Mouse (Mus musculus) heart, embryonic 14.5 days (tissue): ENCODE results near the gene Gm49368. TPM values are rescaled to one million over a fixed set of nuclear protein-coding genes. Genes with fewer than 3 reads are reported as not detected.
"Not testable (repeated sequence)": the region's sequence is repeated elsewhere in the genome, so short reads cannot be mapped to it uniquely, and the experiment has no call there.

Experiments used
- ATAC-seq: fragments of 200-750 bp; cut with Nextera tagmentation; 2 replicates; pipeline ENCODE4 v1.8.0; 2017; ENCODE audit warnings: low read depth, moderate TSS enrichment; ENCODE audit not compliant: insufficient number of reproducible peaks, insufficient read depth, low FRiP score
- H3K27ac ChIP-seq, 2 experiments: fragments of 200-500 bp in 1 of 2; fragments of 300-500 bp in 1 of 2; sonication (generic) in 1 of 2; replicated peaks in 1 of 2; 2 replicates each; pipeline ENCODE4 v1.5.1; 2012 to 2014; ENCODE audit warnings: low read depth in 2 of 2, low read length in 2 of 2, control low read depth in 1 of 2, mild to moderate bottlenecking in 1 of 2, mixed read lengths in 1 of 2; ENCODE audit not compliant: control insufficient read depth in 1 of 2, insufficient read depth in 1 of 2
- H3K27me3 ChIP-seq: fragments of 300-500 bp; sonication (generic); 2 replicates; pipeline ENCODE4 v1.6.1; 2014; ENCODE audit warnings: mild to moderate bottlenecking, low read length, control low read depth; ENCODE audit not compliant: control insufficient read depth, insufficient read depth
- H3K36me3 ChIP-seq: fragments of 300-500 bp; sonication (generic); 2 replicates; pipeline ENCODE4 v1.6.1; 2014; ENCODE audit warnings: mild to moderate bottlenecking, control low read depth, low read length, mixed read lengths; ENCODE audit not compliant: control insufficient read depth, insufficient read depth
- H3K4me1 ChIP-seq, 2 experiments: fragments of 200-500 bp in 1 of 2; fragments of 300-500 bp in 1 of 2; sonication (generic) in 1 of 2; 2 replicates each; pipeline ENCODE4 v1.6.1; 2012 to 2014; ENCODE audit warnings: low read length in 2 of 2, control low read depth in 1 of 2, mixed read lengths in 1 of 2; ENCODE audit not compliant: control insufficient read depth in 2 of 2, insufficient read depth in 2 of 2
- H3K4me2 ChIP-seq: fragments of 300-500 bp; sonication (generic); 2 replicates; pipeline ENCODE4 v1.6.1; 2014; ENCODE audit warnings: mild to moderate bottlenecking, low read length
- H3K4me3 ChIP-seq, 2 experiments: fragments of 200-500 bp in 1 of 2; fragments of 300-500 bp in 1 of 2; sonication (generic) in 1 of 2; 2 replicates each; pipeline ENCODE4 v1.5.1; 2012 to 2014; ENCODE audit warnings: low read length in 2 of 2, mild to moderate bottlenecking in 2 of 2, control low read depth in 1 of 2, low read depth in 1 of 2, moderate library complexity in 1 of 2; ENCODE audit not compliant: control insufficient read depth in 1 of 2, insufficient read depth in 1 of 2
- H3K9ac ChIP-seq: fragments of 300-500 bp; sonication (generic); 2 replicates; pipeline ENCODE4 v1.6.1; 2014; ENCODE audit warnings: mild to moderate bottlenecking, low read length
- H3K9me3 ChIP-seq: fragments of 300-500 bp; sonication (generic); 2 replicates; pipeline ENCODE4 v1.6.1; 2016; ENCODE audit warnings: low read length, control low read depth; ENCODE audit not compliant: control insufficient read depth
- WGBS: fragments of 180-500 bp; shearing (Covaris S2); extraction: QIAGEN DNeasy Blood & Tissue Kit; methylation state at CpG from one replicate; pipeline ENCODE4 v1.1.7; 2014; 5-methylcytosine and 5-hydroxymethylcytosine counted together
- polyA plus RNA-seq: library from polyadenylated mRNA; unstranded; fragments of >200 nt; fragmentation: Nextera tagmentation; extraction: Ambion mirVana; gene quantifications from 2 replicates; pipeline ENCODE4 v1.2.1, GENCODE M21; 2014

Gene Gm49368
- polyA plus RNA-seq, 1 experiment from 2014 or later = not detected

DNA sequence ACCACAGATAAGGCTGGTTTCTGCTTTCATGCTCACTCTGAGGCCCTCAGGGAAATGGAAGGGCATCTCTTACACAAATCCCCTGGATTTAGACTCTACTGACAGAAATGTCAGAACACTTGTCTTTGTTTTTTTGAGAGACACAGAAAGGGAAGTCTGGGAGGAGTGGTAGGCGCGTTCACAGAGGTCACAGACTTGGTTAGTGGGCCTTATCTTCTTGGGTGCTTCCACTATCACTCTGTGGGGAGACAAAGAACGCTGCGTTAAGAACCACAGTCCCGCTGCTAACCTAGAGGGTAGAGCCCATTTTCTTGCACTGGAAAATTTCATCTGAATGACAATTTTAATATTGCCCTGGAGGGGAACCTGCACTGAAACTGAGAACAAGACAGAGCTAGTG, 69.7 kb downstream of the Gm49368 start:
- ATAC-seq = no peak
- no peaks in the 10 kb centered on the region for H3K9me3 ChIP-seq

DNA sequence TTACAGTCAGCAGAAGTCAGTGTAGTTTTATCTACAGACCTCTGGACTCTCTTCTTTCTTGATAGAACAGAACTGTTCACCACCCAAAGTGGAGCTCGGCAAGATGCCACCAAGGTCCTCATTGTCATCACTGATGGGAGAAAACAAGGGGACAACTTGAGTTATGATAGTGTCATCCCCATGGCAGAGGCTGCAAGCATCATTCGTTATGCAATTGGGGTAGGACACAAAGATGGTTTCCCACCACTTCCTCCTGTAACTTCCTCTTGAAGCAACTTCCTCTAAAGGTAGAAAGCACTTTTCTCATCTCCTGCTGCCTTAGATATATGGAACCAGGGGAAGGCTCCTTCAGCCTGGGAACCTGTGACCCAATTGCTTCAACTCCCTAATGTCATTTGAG, 71.1 kb downstream of the Gm49368 start:
- no peak overlapping the region for H3K4me3 ChIP-seq
- H3K4me2 ChIP-seq = no peak overlapping the region
- H3K9ac ChIP-seq = no peak overlapping the region
- no peak for ATAC-seq
- no peaks in the 10 kb centered on the region for H3K36me3 ChIP-seq
- WGBS = 79% methylated on average over 2 of the region's 2 CpGs
- no peaks in the 10 kb centered on the region for H3K27me3 ChIP-seq
- H3K9me3 ChIP-seq = no peaks in the 10 kb centered on the region
- no peak overlapping the region for H3K27ac ChIP-seq
- peaks cover 0 to 2% of the 10 kb centered on the region in 2 experiments; a peak in 1 of 4 replicates for H3K4me1 ChIP-seq

More for the DNA sequence above, 69.7 kb downstream of the Gm49368 start:
- peaks cover 3 to 8% of the 10 kb centered on the region in 2 experiments for H3K4me1 ChIP-seq
- no peaks in the 10 kb centered on the region for H3K36me3 ChIP-seq
- 22% methylated on average over 5 of the region's 5 CpGs for WGBS
- no peak overlapping the region for H3K9ac ChIP-seq
- no peak overlapping the region for H3K4me2 ChIP-seq
- H3K27me3 ChIP-seq = no peaks in the 10 kb centered on the region
- no peak overlapping the region for H3K4me3 ChIP-seq
- H3K27ac ChIP-seq = no peak overlapping the region

DNA sequence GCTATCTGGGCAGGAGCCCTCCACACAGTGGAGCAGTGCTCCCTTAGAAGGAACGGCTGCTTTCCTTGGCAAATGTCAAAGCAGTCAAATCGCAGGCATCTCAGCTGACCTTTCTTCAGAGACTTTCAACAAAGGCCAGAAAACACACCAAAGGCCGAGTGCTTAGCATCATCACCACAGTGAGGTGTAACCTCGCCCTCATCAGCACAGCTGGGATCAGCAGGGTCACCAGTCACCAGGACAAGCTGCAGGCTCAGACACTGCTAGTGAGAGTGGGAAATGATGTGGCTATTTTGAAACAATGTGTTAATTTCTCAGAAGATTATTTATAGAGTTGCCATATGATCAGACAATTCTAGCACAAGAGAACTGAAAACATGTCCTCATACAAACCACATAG, 74.4 kb downstream of the Gm49368 start:
- Histone ChIP-seq H3K9ac (no peak overlapping the region), H3K4me3 (no peak overlapping the region), H3K9me3 (no peaks in the 10 kb centered on the region), H3K4me2 (no peak overlapping the region), H3K36me3 (no peaks in the 10 kb centered on the region), H3K27ac (no peak overlapping the region), H3K4me1 (no peaks in the 10 kb centered on the region), H3K27me3 (no peaks in the 10 kb centered on the region)
- ATAC-seq = no peak
- WGBS = 44% methylated on average over 4 of the region's 4 CpGs

DNA sequence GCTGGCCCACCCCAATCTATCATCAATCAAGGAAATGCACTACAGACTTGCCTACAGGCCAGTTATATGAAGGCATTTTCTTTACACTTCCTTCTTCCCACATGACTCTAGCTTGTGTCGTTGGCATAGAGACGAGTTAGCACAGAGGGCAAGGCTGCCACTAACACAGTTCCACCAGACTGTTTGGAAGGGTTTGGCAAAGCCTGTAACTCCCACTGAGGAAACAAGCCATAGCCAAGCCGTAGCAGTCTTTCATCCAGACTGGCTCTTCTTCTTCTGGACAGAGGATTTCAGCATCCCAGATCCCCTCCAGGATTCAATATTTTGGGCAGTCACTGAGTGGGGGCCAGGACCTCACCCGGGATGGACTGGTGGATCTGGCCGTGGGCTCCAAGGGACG, 77.1 kb downstream of the Gm49368 start:
- Histone ChIP-seq H3K4me1 (no peaks in the 10 kb centered on the region), H3K27me3 (no peaks in the 10 kb centered on the region), H3K36me3 (no peaks in the 10 kb centered on the region), H3K9ac (no peak overlapping the region), H3K4me2 (no peak overlapping the region), H3K27ac (no peak overlapping the region), H3K4me3 (no peak overlapping the region), H3K9me3 (no peaks in the 10 kb centered on the region)
- 93% methylated on average over 6 of the region's 6 CpGs for WGBS
- no peak for ATAC-seq

DNA sequence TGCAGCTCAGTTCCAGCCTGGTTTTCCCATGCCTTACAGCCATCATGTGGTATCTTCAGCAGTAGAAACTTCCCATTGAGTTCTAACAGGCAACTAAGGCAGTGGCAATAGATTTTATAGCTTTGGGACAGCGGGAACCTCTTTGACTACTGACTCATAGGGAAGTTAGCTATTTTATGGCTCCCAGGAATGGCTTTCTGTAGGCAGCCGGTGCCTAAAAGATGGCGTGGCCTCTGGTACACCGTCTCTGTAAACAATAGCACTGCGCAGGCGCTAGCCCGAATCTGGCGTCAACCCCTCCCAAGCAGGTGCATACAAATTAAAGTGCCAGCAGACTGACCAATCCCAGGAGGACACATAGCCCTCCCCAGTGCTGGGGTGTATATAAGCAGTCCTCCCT, 88.5 kb downstream of the Gm49368 start:
- ATAC-seq = no peak
- H3K27ac ChIP-seq = no peak overlapping the region
- H3K27me3 ChIP-seq = no peaks in the 10 kb centered on the region
- H3K36me3 ChIP-seq = no peaks in the 10 kb centered on the region
- H3K4me3 ChIP-seq = no peak overlapping the region
- WGBS = 87% methylated on average over 8 of the region's 8 CpGs
- H3K9ac ChIP-seq = no peak overlapping the region
- no peaks in the 10 kb centered on the region for H3K9me3 ChIP-seq
- no peak overlapping the region for H3K4me2 ChIP-seq
- H3K4me1 ChIP-seq = 0 out of 4 replicates have a peak, but pooled peaks cover 0 to 2% of the 10 kb centered on the region in 2 experiments

DNA sequence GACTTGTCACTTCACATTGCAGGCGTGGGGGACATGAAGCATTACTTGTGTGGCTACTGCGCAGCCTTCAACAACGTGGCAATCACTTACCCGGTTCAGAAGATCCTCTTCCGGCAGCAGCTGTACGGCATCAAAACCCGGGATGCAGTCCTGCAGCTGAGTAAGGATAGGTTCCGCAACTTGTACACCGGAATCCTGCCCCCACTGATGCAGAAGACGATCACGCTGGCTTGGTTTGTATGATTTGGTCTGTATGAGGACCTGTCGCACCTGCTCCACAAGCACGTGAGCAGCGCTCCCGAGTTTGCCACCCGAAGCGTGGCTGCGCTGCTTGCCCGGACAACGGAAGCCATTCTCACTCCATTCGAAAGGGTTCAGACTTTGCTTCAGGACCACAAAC, 91.6 kb downstream of the Gm49368 start, which contains the start of gene Itgad:
Itgad (plus strand) TSS at position 301 of the 400 bp plus-strand sequence.
- no peaks in the 10 kb centered on the region for H3K9me3 ChIP-seq
- H3K27me3 ChIP-seq = no peaks in the 10 kb centered on the region
- no peaks in the 10 kb centered on the region for H3K4me1 ChIP-seq
- H3K4me2 ChIP-seq = peak within 1 kb of the TSS; percentile 61
- peak within 1 kb of the TSS in 1 of 2 experiments; percentile 26; a peak in 3 of 4 replicates for H3K4me3 ChIP-seq
- ATAC-seq = no peak
- no peak within 1 kb of the TSS for H3K27ac ChIP-seq
- H3K36me3 ChIP-seq = no peaks in the 10 kb centered on the region
- peak within 1 kb of the TSS; percentile 60 for H3K9ac ChIP-seq
- 89% methylated on average over 21 of the region's 21 CpGs for WGBS

DNA sequence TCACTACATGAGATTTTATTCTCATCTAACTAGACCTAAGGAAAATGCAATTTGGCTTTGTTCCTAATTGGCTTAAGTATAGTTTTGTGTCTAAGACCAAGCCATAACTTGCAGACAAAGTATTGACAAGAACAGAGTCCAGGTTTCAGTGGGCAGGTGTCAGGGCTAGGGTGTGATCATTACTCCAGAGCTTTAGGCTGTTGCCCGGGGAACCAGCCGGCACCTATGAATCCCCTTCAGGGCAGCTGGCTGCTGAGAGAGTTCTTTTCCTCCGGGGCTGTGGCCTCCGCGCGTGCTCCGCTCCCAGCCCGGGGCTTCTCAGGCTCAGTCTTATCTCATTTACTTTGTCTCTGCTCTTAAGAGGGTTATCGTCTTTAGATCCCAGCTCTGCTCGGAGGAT, 92.4 kb downstream of the Gm49368 start:
- Histone ChIP-seq H3K4me3 (peak overlapping the region in 1 of 2 experiments; percentile 26; a peak in 3 of 4 replicates), H3K4me1 (no peaks in the 10 kb centered on the region), H3K27ac (no peak overlapping the region), H3K4me2 (peak overlapping the region; percentile 61), H3K36me3 (no peaks in the 10 kb centered on the region), H3K9me3 (no peaks in the 10 kb centered on the region), H3K9ac (peak overlapping the region; percentile 60), H3K27me3 (no peaks in the 10 kb centered on the region)
- 8% methylated on average over 10 of the region's 10 CpGs for WGBS
- no peak for ATAC-seq

DNA sequence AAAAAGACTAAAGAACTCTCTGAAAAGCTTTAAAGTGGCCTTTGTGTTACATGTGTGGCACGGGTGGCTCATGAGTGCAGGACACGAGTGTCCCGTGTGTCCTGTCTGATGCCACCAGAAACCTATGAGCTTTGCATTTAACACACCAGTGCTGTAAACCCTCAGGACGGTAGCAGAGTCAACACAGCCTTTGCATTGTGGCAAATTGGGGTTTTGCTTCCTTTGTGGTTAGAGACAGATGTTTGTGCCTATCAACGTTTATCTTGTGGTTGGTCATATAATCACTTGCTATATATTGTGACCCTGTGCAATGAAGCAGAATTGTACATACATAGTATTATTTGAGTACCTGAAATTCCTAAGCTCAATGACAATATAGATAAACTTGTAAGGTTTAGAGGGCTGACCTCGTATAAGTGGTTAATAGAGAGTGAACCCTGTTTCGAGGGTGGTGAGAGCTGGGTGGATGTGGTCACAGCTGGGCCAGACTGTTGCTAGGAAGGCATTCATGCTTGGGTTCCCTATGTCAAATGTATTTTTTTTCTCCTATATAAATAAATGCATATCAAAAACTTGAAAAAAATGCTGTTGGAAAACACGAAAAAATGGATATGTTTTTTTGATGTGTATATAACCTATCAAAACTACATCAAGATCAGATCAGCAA, 96.3 kb downstream of the Gm49368 start:
- not testable (repeated sequence) for H3K4me2 ChIP-seq, H3K4me3 ChIP-seq, H3K4me1 ChIP-seq, H3K27me3 ChIP-seq, H3K9ac ChIP-seq, H3K9me3 ChIP-seq, ATAC-seq, H3K36me3 ChIP-seq, H3K27ac ChIP-seq
- WGBS = 75% methylated on average over 7 of the region's 8 CpGs
